Mouse (Mus musculus) intestine, postnatal 0 days (tissue): ENCODE measurements at regions not wholly inside any gene's neighbourhood (a gene's known extent, or its start where the extent isn't known, plus 50 kb on each side); places are given as distances from the start of the nearest gene placed in this dataset.

Experiments
- ATAC-seq: fragments of 200-750 bp; cut with Nextera tagmentation; 2 replicates; pipeline ENCODE4 v1.8.0; 2017; ENCODE audit warnings: mild to moderate bottlenecking, moderate TSS enrichment, moderate library complexity
- H3K27ac ChIP-seq: fragments of 300-500 bp; sonication (generic); 2 replicates; pipeline ENCODE4 v1.5.1; 2014; ENCODE audit warnings: mild to moderate bottlenecking, low read depth, low read length, moderate library complexity
- H3K27me3 ChIP-seq: fragments of 300-500 bp; sonication (generic); replicated peaks from 2 replicates; pipeline ENCODE4 v1.6.1; 2014; ENCODE audit warnings: low read length, mixed read lengths; ENCODE audit not compliant: control insufficient read depth, insufficient read depth
- H3K36me3 ChIP-seq: fragments of 300-500 bp; sonication (generic); 2 replicates; pipeline ENCODE4 v1.6.1; 2014; ENCODE audit warnings: mild to moderate bottlenecking, moderate library complexity; ENCODE audit not compliant: control insufficient read depth, insufficient read depth
- H3K4me1 ChIP-seq: fragments of 300-500 bp; sonication (generic); replicated peaks from 2 replicates; pipeline ENCODE4 v1.6.1; 2014; ENCODE audit warnings: antibody characterized with exemption, low read length, mixed read lengths; ENCODE audit not compliant: control insufficient read depth, insufficient read depth
- H3K4me2 ChIP-seq: fragments of 300-500 bp; sonication (generic); replicated peaks from 2 replicates; pipeline ENCODE4 v1.6.1; 2014; ENCODE audit warnings: low read depth, mild to moderate bottlenecking, moderate library complexity
- H3K4me3 ChIP-seq: fragments of 300-500 bp; sonication (generic); 2 replicates; pipeline ENCODE4 v1.5.1; 2014; ENCODE audit warnings: low read depth, low read length
- H3K9ac ChIP-seq: fragments of 300-500 bp; sonication (generic); 2 replicates; pipeline ENCODE4 v1.6.1; 2014; ENCODE audit warnings: mild to moderate bottlenecking, low read depth, low read length
- H3K9me3 ChIP-seq: fragments of 300-500 bp; sonication (generic); 2 replicates; pipeline ENCODE4 v1.6.1; 2016; ENCODE audit warnings: mixed run types; ENCODE audit not compliant: control insufficient read depth
- CTCF ChIP-seq: sonication (generic); IDR thresholded peaks from 2 replicates; pipeline ENCODE4 v1.5.1; 2016; ENCODE audit warnings: low read depth, mild to moderate bottlenecking, control low read depth, antibody characterized with exemption, moderate library complexity
- WGBS: fragments of 180-500 bp; shearing (Covaris S2); extraction: QIAGEN DNeasy Blood & Tissue Kit; methylation state at CpG from one replicate; pipeline ENCODE4 v1.1.7; 2014; 5-methylcytosine and 5-hydroxymethylcytosine counted together

GRCm38 (mm10) chr6:140187733-140188132, 146.5 kb upstream of the Plcz1 start:
- peaks cover 5% of the 10 kb centered on the region; the same call in 1 of the 2 replicates for H3K4me1 ChIP-seq
- no peak; the same call in 1 of the 2 replicates for TF ChIP-seq CTCF
- no peak overlapping the region for H3K4me3 ChIP-seq
- H3K9ac ChIP-seq, result no peak overlapping the region
- H3K27ac ChIP-seq, result no peak overlapping the region
- 37% methylated on average over 3 of the region's 3 CpGs for WGBS
- 0 out of 2 replicates have a peak overlapping the region, but pooled peaks have one; percentile 2 for H3K4me2 ChIP-seq
- no peaks in the 10 kb centered on the region for H3K36me3 ChIP-seq
- H3K27me3 ChIP-seq, result no peaks in the 10 kb centered on the region
- ATAC-seq, result no peak
- H3K9me3 ChIP-seq, result no peaks in the 10 kb centered on the region

- Histone ChIP-seq H3K27me3 (no peaks in the 10 kb centered on the region), H3K4me1 (peaks cover 5% of the 10 kb centered on the region; the same call in 1 of the 2 replicates), H3K36me3 (no peaks in the 10 kb centered on the region), H3K9ac (no peak overlapping the region), H3K4me3 (no peak overlapping the region), H3K27ac (no peak overlapping the region), H3K9me3 (no peaks in the 10 kb centered on the region), H3K4me2 (0 out of 2 replicates have a peak overlapping the region, but pooled peaks have one; percentile 2)
- no peak for TF ChIP-seq CTCF
- 35% methylated on average over 6 of the region's 6 CpGs for WGBS
- peak; percentile 85 for ATAC-seq
Measured at GRCm38 (mm10) chr6:140187106-140187505, 145.8 kb upstream of the Plcz1 start.

- Histone ChIP-seq H3K4me2 (no peak overlapping the region), H3K27me3 (no peaks in the 10 kb centered on the region), H3K4me3 (no peak overlapping the region), H3K9me3 (no peaks in the 10 kb centered on the region), H3K9ac (no peak overlapping the region), H3K4me1 (0 out of 2 replicates have a peak, but pooled peaks cover 3% of the 10 kb centered on the region), H3K36me3 (no peaks in the 10 kb centered on the region), H3K27ac (no peak overlapping the region)
- no peak for TF ChIP-seq CTCF
- ATAC-seq, result peak; percentile 49; the same call in 1 of the 2 replicates
- 66% methylated on average over 4 of the region's 4 CpGs for WGBS
Measured at GRCm38 (mm10) chr6:140179999-140180398, 138.7 kb upstream of the Plcz1 start.

DNA sequence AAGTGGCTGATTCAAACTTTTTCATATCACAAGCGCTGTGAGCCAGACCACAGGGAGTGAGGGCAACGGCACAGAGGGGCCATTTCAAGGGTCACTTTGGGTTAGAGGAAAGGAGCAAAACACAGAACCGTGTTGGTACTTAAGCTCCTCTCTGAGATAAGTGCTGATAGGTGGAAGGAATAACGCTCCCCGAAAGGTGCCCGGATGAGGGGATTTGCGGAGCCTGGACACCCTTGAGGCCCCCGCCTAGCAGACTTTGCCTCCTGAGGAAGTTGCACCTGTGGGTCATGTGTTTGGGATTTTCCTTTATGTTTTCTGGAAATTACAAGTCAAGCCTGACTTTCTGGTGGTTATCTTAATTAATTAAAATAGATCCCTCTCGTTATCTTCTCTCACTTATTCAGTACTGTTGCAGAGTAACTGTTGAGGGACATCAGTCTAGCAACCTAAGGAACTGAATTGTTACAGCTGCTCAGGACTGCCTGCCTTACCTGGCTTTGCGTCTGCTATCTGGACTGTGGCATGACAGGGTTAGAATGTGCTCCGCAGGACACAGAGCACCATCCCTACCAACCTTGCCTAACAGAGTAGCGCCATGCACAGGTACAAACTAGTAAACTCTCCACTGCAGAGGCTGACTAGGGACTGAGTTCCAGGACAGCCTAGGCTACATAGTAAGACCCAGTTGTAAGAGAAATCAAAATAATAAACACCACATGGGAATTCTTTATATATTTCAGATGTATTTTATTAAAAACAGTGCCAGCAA, 137.4 kb upstream of the Plcz1 start:
- Histone ChIP-seq H3K9me3 (no peaks in the 10 kb centered on the region), H3K4me2 (peak overlapping the region; percentile 30; the same call in 1 of the 2 replicates), H3K4me1 (0 out of 2 replicates have a peak, but pooled peaks cover 3% of the 10 kb centered on the region), H3K27ac (no peak overlapping the region), H3K9ac (no peak overlapping the region), H3K36me3 (no peaks in the 10 kb centered on the region), H3K4me3 (no peak overlapping the region), H3K27me3 (no peaks in the 10 kb centered on the region)
- TF ChIP-seq CTCF, result no peak
- WGBS, result 57% methylated on average over 12 of the region's 12 CpGs
- ATAC-seq, result 0 out of 2 replicates have a peak, but pooled peaks have one; percentile 47

GRCm38 (mm10) chr6:140172716-140173115, 131.5 kb upstream of the Plcz1 start:
- H3K9ac ChIP-seq, result no peak overlapping the region
- ATAC-seq, result no peak
- H3K27ac ChIP-seq, result no peak overlapping the region
- no peaks in the 10 kb centered on the region for H3K27me3 ChIP-seq
- no peak overlapping the region for H3K4me3 ChIP-seq
- no peaks in the 10 kb centered on the region for H3K4me1 ChIP-seq
- WGBS, result 82% methylated on average over 9 of the region's 9 CpGs
- H3K36me3 ChIP-seq, result no peaks in the 10 kb centered on the region
- TF ChIP-seq CTCF, result no peak
- no peak overlapping the region for H3K4me2 ChIP-seq
- H3K9me3 ChIP-seq, result no peaks in the 10 kb centered on the region

GRCm38 (mm10) chr6:140169836-140170235, 128.6 kb upstream of the Plcz1 start:
- Histone ChIP-seq H3K4me2 (no peak overlapping the region), H3K27ac (no peak overlapping the region)
- ATAC-seq, result no peak

More at GRCm38 (mm10) chr6:140169836-140170235, 128.6 kb upstream of the Plcz1 start:
- 0 out of 2 replicates have a peak, but pooled peaks cover 3% of the 10 kb centered on the region for H3K9me3 ChIP-seq
- no peak overlapping the region for H3K4me3 ChIP-seq
- TF ChIP-seq CTCF, result no peak
- no peaks in the 10 kb centered on the region for H3K27me3 ChIP-seq
- H3K36me3 ChIP-seq, result no peaks in the 10 kb centered on the region
- 95% methylated on average over 3 of the region's 3 CpGs for WGBS
- no peak overlapping the region for H3K9ac ChIP-seq
- H3K4me1 ChIP-seq, result no peaks in the 10 kb centered on the region
